Mouse (Mus musculus): ENCODE measurements around the gene Poc1b. TPM values are rescaled to one million over a fixed set of nuclear protein-coding genes. Genes with fewer than 3 reads are reported as not detected.
"Not testable (repeated sequence)": the region's sequence is repeated elsewhere in the genome, so short reads cannot be mapped to it uniquely, and the experiment has no call there.

The Poc1b gene
- total and polyA plus RNA-seq, 3 experiments, result 3.6 to 6.7 (median 4.1) TPM

GRCm38 (mm10) chr10:99207121-99207520 is 100.3 kb downstream of the Poc1b start:
- H3K9ac ChIP-seq (ENCODE audit: low read depth, low read length), result no peak overlapping the region
- H3K27ac ChIP-seq, result no peak overlapping the region
- peaks cover 3% of the 10 kb centered on the region for H3K4me1 ChIP-seq (ENCODE audit: control insufficient read depth, insufficient read depth, low read length)
- no peak for DNase-seq
- intact Hi-C loops (cut with DNase I), result no loop called here
- 68% methylated on average over 2 of the region's 2 CpGs for WGBS
- H3K36me3 ChIP-seq (ENCODE audit: control insufficient read depth, insufficient read depth, low read length), result no peaks in the 10 kb centered on the region
- H3K79me2 ChIP-seq (replicated peaks; ENCODE audit: control insufficient read depth, insufficient read depth, low read length), result no peaks in the 10 kb centered on the region
- H3K4me3 ChIP-seq, result no peak overlapping the region
- TF ChIP-seq CTCF (IDR thresholded peaks at IDR 0.05) (no peak), POLR2A (IDR thresholded peaks at IDR 0.05; ENCODE audit: insufficient read depth, low read depth, low read length) (no peak), EP300 (IDR thresholded peaks at IDR 0.05; ENCODE audit: insufficient read depth, low read depth, low read length) (no peak)
- no peaks in the 10 kb centered on the region for H3K27me3 ChIP-seq (ENCODE audit: control insufficient read depth, insufficient read depth, low read length)

- Histone ChIP-seq H3K4me1 (ENCODE audit: control insufficient read depth, insufficient read depth, low read length) (no peaks in the 10 kb centered on the region; the same call in 1 of the 2 replicates), H3K4me3 (no peak overlapping the region), H3K79me2 (replicated peaks; ENCODE audit: control insufficient read depth, insufficient read depth, low read length) (no peaks in the 10 kb centered on the region), H3K36me3 (ENCODE audit: control insufficient read depth, insufficient read depth, low read length) (no peaks in the 10 kb centered on the region), H3K27me3 (ENCODE audit: control insufficient read depth, insufficient read depth, low read length) (no peaks in the 10 kb centered on the region), H3K27ac (peak overlapping the region; percentile 26), H3K9ac (ENCODE audit: low read depth, low read length) (no peak overlapping the region)
- intact Hi-C loops (cut with DNase I), result no loop called here
- TF ChIP-seq EP300 (IDR thresholded peaks at IDR 0.05; ENCODE audit: insufficient read depth, low read depth, low read length), result no peak
- TF ChIP-seq POLR2A (IDR thresholded peaks at IDR 0.05; ENCODE audit: insufficient read depth, low read depth, low read length), result no peak
- TF ChIP-seq CTCF (IDR thresholded peaks at IDR 0.05), result no peak
- DNase-seq, result no peak
- 60% methylated on average over 13 of the region's 13 CpGs for WGBS
Observed at GRCm38 (mm10) chr10:99209146-99209800, 102.4 kb downstream of the Poc1b start.

- Histone ChIP-seq H3K27me3 (ENCODE audit: control insufficient read depth, insufficient read depth, low read length) (no peaks in the 10 kb centered on the region), H3K36me3 (ENCODE audit: control insufficient read depth, insufficient read depth, low read length) (no peaks in the 10 kb centered on the region), H3K4me1 (ENCODE audit: control insufficient read depth, insufficient read depth, low read length) (peaks cover 4% of the 10 kb centered on the region), H3K4me3 (no peak overlapping the region), H3K79me2 (replicated peaks; ENCODE audit: control insufficient read depth, insufficient read depth, low read length) (no peaks in the 10 kb centered on the region), H3K27ac (no peak overlapping the region), H3K9ac (ENCODE audit: low read depth, low read length) (no peak overlapping the region)
- WGBS, result 95% methylated on average over 6 of the region's 6 CpGs
- DNase-seq, result no peak
- intact Hi-C loops (cut with DNase I), result no loop called here
- TF ChIP-seq POLR2A (IDR thresholded peaks at IDR 0.05; ENCODE audit: insufficient read depth, low read depth, low read length) (no peak), EP300 (IDR thresholded peaks at IDR 0.05; ENCODE audit: insufficient read depth, low read depth, low read length) (no peak), CTCF (IDR thresholded peaks at IDR 0.05) (no peak)
Observed at GRCm38 (mm10) chr10:99211021-99211420, 104.2 kb downstream of the Poc1b start.

- intact Hi-C loops (cut with DNase I), result no loop called here
- Histone ChIP-seq H3K9ac (ENCODE audit: low read depth, low read length) (no peak overlapping the region), H3K79me2 (replicated peaks; ENCODE audit: control insufficient read depth, insufficient read depth, low read length) (no peaks in the 10 kb centered on the region), H3K4me1 (ENCODE audit: control insufficient read depth, insufficient read depth, low read length) (peaks cover 4% of the 10 kb centered on the region), H3K36me3 (ENCODE audit: control insufficient read depth, insufficient read depth, low read length) (no peaks in the 10 kb centered on the region), H3K4me3 (no peak overlapping the region), H3K27ac (no peak overlapping the region), H3K27me3 (ENCODE audit: control insufficient read depth, insufficient read depth, low read length) (no peaks in the 10 kb centered on the region)
- no peak for DNase-seq
- TF ChIP-seq CTCF (IDR thresholded peaks at IDR 0.05), result no peak
- no peak for TF ChIP-seq POLR2A (IDR thresholded peaks at IDR 0.05; ENCODE audit: insufficient read depth, low read depth, low read length)
- whole genome bisulfite sequencing, result 94% methylated on average over 9 of the region's 9 CpGs
Observed at GRCm38 (mm10) chr10:99211503-99212265, 104.8 kb downstream of the Poc1b start.

- no peak overlapping the region for H3K9ac ChIP-seq (ENCODE audit: low read depth, low read length)
- DNase-seq, result peak in 1 of 2 experiments; percentile 44
- TF ChIP-seq POLR2A (IDR thresholded peaks at IDR 0.05; ENCODE audit: insufficient read depth, low read depth, low read length), result no peak
- no peak for TF ChIP-seq CTCF (IDR thresholded peaks at IDR 0.05)
- no peak for TF ChIP-seq EP300 (IDR thresholded peaks at IDR 0.05; ENCODE audit: insufficient read depth, low read depth, low read length)
- no peaks in the 10 kb centered on the region for H3K27me3 ChIP-seq (ENCODE audit: control insufficient read depth, insufficient read depth, low read length)
- H3K27ac ChIP-seq, result peak overlapping the region; percentile 51
- WGBS, result 39% methylated on average over 15 of the region's 15 CpGs
- intact Hi-C loops (cut with DNase I), result no loop called here
- H3K36me3 ChIP-seq (ENCODE audit: control insufficient read depth, insufficient read depth, low read length), result no peaks in the 10 kb centered on the region
- no peaks in the 10 kb centered on the region for H3K79me2 ChIP-seq (replicated peaks; ENCODE audit: control insufficient read depth, insufficient read depth, low read length)
- H3K4me3 ChIP-seq, result no peak overlapping the region
- H3K4me1 ChIP-seq (ENCODE audit: control insufficient read depth, insufficient read depth, low read length), result peaks cover 4% of the 10 kb centered on the region
Observed at GRCm38 (mm10) chr10:99214421-99215299, 107.8 kb downstream of the Poc1b start.

GRCm38 (mm10) chr10:99216570-99216969 is 109.7 kb downstream of the Poc1b start:
- 91% methylated on average over 15 of the region's 15 CpGs for whole genome bisulfite sequencing
- H3K4me1 ChIP-seq (ENCODE audit: control insufficient read depth, insufficient read depth, low read length); H3K27ac ChIP-seq; H3K4me3 ChIP-seq; intact Hi-C loops (cut with DNase I); H3K79me2 ChIP-seq (replicated peaks; ENCODE audit: control insufficient read depth, insufficient read depth, low read length); DNase-seq; H3K27me3 ChIP-seq (ENCODE audit: control insufficient read depth, insufficient read depth, low read length); H3K36me3 ChIP-seq (ENCODE audit: control insufficient read depth, insufficient read depth, low read length); H3K9ac ChIP-seq (ENCODE audit: low read depth, low read length): not testable (repeated sequence)
